Mouse (Mus musculus) heart, embryonic 14.5 days (tissue): ENCODE results near the gene Mapkapk5. TPM values are rescaled to one million over a fixed set of nuclear protein-coding genes. Genes with fewer than 3 reads are reported as not detected.

Experiments used
- ATAC-seq: fragments of 200-750 bp; cut with Nextera tagmentation; 2 replicates; pipeline ENCODE4 v1.8.0; 2017; ENCODE audit warnings: low read depth, moderate TSS enrichment; ENCODE audit not compliant: insufficient number of reproducible peaks, insufficient read depth, low FRiP score
- H3K27ac ChIP-seq, 2 experiments: fragments of 200-500 bp in 1 of 2; fragments of 300-500 bp in 1 of 2; sonication (generic) in 1 of 2; replicated peaks in 1 of 2; 2 replicates each; pipeline ENCODE4 v1.5.1; 2012 to 2014; ENCODE audit warnings: low read depth in 2 of 2, low read length in 2 of 2, control low read depth in 1 of 2, mild to moderate bottlenecking in 1 of 2, mixed read lengths in 1 of 2; ENCODE audit not compliant: control insufficient read depth in 1 of 2, insufficient read depth in 1 of 2
- H3K27me3 ChIP-seq: fragments of 300-500 bp; sonication (generic); 2 replicates; pipeline ENCODE4 v1.6.1; 2014; ENCODE audit warnings: mild to moderate bottlenecking, low read length, control low read depth; ENCODE audit not compliant: control insufficient read depth, insufficient read depth
- H3K36me3 ChIP-seq: fragments of 300-500 bp; sonication (generic); 2 replicates; pipeline ENCODE4 v1.6.1; 2014; ENCODE audit warnings: mild to moderate bottlenecking, control low read depth, low read length, mixed read lengths; ENCODE audit not compliant: control insufficient read depth, insufficient read depth
- H3K4me1 ChIP-seq, 2 experiments: fragments of 200-500 bp in 1 of 2; fragments of 300-500 bp in 1 of 2; sonication (generic) in 1 of 2; 2 replicates each; pipeline ENCODE4 v1.6.1; 2012 to 2014; ENCODE audit warnings: low read length in 2 of 2, control low read depth in 1 of 2, mixed read lengths in 1 of 2; ENCODE audit not compliant: control insufficient read depth in 2 of 2, insufficient read depth in 2 of 2
- H3K4me2 ChIP-seq: fragments of 300-500 bp; sonication (generic); 2 replicates; pipeline ENCODE4 v1.6.1; 2014; ENCODE audit warnings: mild to moderate bottlenecking, low read length
- H3K4me3 ChIP-seq, 2 experiments: fragments of 200-500 bp in 1 of 2; fragments of 300-500 bp in 1 of 2; sonication (generic) in 1 of 2; 2 replicates each; pipeline ENCODE4 v1.5.1; 2012 to 2014; ENCODE audit warnings: low read length in 2 of 2, mild to moderate bottlenecking in 2 of 2, control low read depth in 1 of 2, low read depth in 1 of 2, moderate library complexity in 1 of 2; ENCODE audit not compliant: control insufficient read depth in 1 of 2, insufficient read depth in 1 of 2
- H3K9ac ChIP-seq: fragments of 300-500 bp; sonication (generic); 2 replicates; pipeline ENCODE4 v1.6.1; 2014; ENCODE audit warnings: mild to moderate bottlenecking, low read length
- H3K9me3 ChIP-seq: fragments of 300-500 bp; sonication (generic); 2 replicates; pipeline ENCODE4 v1.6.1; 2016; ENCODE audit warnings: low read length, control low read depth; ENCODE audit not compliant: control insufficient read depth
- WGBS: fragments of 180-500 bp; shearing (Covaris S2); extraction: QIAGEN DNeasy Blood & Tissue Kit; methylation state at CpG from one replicate; pipeline ENCODE4 v1.1.7; 2014; 5-methylcytosine and 5-hydroxymethylcytosine counted together
- polyA plus RNA-seq: library from polyadenylated mRNA; unstranded; fragments of >200 nt; fragmentation: Nextera tagmentation; extraction: Ambion mirVana; gene quantifications from 2 replicates; pipeline ENCODE4 v1.2.1, GENCODE M21; 2014

The Mapkapk5 gene
- polyA plus RNA-seq, 1 experiment from 2014 or later: 43.7 TPM

GRCm38 (mm10) chr5:121549196-121549595, 3.5 kb upstream of the Mapkapk5 start:
- Histone ChIP-seq H3K9ac (no peak overlapping the region), H3K4me2 (no peak overlapping the region), H3K4me1 (peaks cover 5 to 11% of the 10 kb centered on the region in 2 experiments), H3K9me3 (peaks cover 5% of the 10 kb centered on the region; the same call in 1 of the 2 replicates), H3K27me3 (no peaks in the 10 kb centered on the region), H3K36me3 (no peaks in the 10 kb centered on the region), H3K27ac (no peak overlapping the region), H3K4me3 (no peak overlapping the region)
- 74% methylated on average over 7 of the region's 7 CpGs for WGBS
- ATAC-seq: no peak

- H3K4me2 ChIP-seq: no peak overlapping the region
- H3K9me3 ChIP-seq: peaks cover 5% of the 10 kb centered on the region; the same call in 1 of the 2 replicates
- ATAC-seq: no peak
- H3K9ac ChIP-seq: no peak overlapping the region
- 93% methylated on average over 3 of the region's 3 CpGs for WGBS
- H3K4me3 ChIP-seq: no peak overlapping the region
- H3K27ac ChIP-seq: no peak overlapping the region
- no peaks in the 10 kb centered on the region for H3K27me3 ChIP-seq
- no peaks in the 10 kb centered on the region for H3K36me3 ChIP-seq
- H3K4me1 ChIP-seq: peaks cover 6 to 22% of the 10 kb centered on the region in 2 experiments
Measured at GRCm38 (mm10) chr5:121547084-121547483, 1.4 kb upstream of the Mapkapk5 start.

DNA sequence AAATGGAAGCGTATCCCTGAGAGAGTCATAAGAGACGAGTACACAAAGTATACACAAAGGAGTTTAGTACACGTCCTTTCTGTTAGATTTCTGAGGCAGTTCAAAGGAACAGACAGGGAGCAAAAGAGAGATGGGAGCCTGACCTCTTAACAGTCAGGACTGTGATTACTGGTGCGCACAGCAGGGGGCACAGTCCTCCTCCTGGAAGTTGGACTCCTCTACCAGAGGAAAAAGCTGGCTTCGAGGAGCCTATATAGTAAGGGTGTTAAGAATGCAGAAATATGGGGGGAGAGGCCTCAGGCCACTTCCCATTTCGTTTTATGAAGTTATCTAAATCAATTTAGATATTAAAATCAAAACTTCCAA, 808 bp upstream of the Mapkapk5 start:
- peak overlapping the region; percentile 88 for H3K9ac ChIP-seq
- H3K4me3 ChIP-seq: peak overlapping the region; percentile 66 to 78
- H3K27ac ChIP-seq: peak overlapping the region; percentile 16 to 94; a peak in 3 of 4 replicates
- no peaks in the 10 kb centered on the region for H3K27me3 ChIP-seq
- no peaks in the 10 kb centered on the region for H3K36me3 ChIP-seq
- no peak for ATAC-seq
- 34% methylated on average over 6 of the region's 6 CpGs for WGBS
- H3K4me2 ChIP-seq: peak overlapping the region; percentile 92
- H3K4me1 ChIP-seq: peaks cover 6 to 22% of the 10 kb centered on the region in 2 experiments
- H3K9me3 ChIP-seq: peaks cover 5% of the 10 kb centered on the region; the same call in 1 of the 2 replicates

GRCm38 (mm10) chr5:121544910-121545792, 554 bp downstream of the Mapkapk5 start, which contains the start of the genes Adam1a and Gm42878:
Adam1a (minus strand) TSS chr5:121545482.
Gm42878 (minus strand) TSS chr5:121545482.
- Histone ChIP-seq H3K36me3 (no peaks in the 10 kb centered on the region), H3K27ac (peak within 1 kb of the TSS; percentile 93 to 94), H3K4me1 (peaks cover 6 to 22% of the 10 kb centered on the region in 2 experiments), H3K9ac (peak within 1 kb of the TSS; percentile 88), H3K9me3 (no peaks in the 10 kb centered on the region), H3K4me2 (peak within 1 kb of the TSS; percentile 92), H3K4me3 (peak within 1 kb of the TSS; percentile 66 to 78), H3K27me3 (no peaks in the 10 kb centered on the region)
- 1% methylated on average over 51 of the region's 97 CpGs for WGBS
- ATAC-seq: peak; percentile 73

DNA sequence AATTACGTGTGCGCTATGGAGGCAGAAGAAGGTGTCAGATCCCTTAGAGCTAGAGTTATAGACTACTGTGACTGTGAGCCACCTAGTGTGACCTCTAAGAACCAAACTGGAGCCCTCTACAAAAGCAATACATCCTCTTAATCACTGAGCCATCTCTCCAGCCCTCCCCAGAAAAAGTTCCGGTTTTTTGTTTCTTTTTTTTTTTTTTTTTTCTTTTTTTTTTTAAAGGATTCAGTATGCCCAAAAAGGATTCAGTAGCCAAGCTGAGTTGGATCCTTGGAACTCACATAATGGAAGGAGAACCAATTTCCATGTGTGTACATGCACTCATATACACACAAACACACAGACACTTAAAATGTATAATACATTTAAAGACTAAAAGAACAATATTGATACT, 2.3 kb downstream of the Mapkapk5 start:
- WGBS: 86% methylated on average over 3 of the region's 3 CpGs
- no peak overlapping the region for H3K4me2 ChIP-seq
- H3K9ac ChIP-seq: no peak overlapping the region
- no peak overlapping the region for H3K4me3 ChIP-seq
- no peaks in the 10 kb centered on the region for H3K27me3 ChIP-seq
- no peaks in the 10 kb centered on the region for H3K9me3 ChIP-seq
- H3K27ac ChIP-seq: no peak overlapping the region
- ATAC-seq: no peak
- peaks cover 6 to 22% of the 10 kb centered on the region in 2 experiments for H3K4me1 ChIP-seq
- H3K36me3 ChIP-seq: peaks cover 15% of the 10 kb centered on the region

DNA sequence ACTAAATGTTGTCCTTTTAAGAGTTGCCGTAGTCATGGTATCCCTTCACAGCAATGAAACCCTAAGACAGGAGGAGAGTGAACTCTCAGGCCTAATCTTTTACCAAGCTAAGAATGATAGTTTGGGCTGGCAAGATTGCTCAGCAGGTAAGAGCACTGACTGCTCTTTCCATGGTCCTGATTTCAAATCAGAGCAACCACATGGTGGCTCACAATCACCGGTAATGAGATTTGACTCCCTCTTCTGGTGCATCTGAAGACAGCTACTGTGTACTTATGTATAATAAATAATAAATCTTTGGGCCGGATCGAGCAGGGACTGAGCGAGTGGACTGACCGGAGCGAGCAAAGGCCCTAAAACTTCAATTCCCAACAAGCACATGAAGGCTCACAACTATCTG, 4.5 kb downstream of the Mapkapk5 start:
- Histone ChIP-seq H3K27ac (no peak overlapping the region), H3K36me3 (peaks cover 28% of the 10 kb centered on the region), H3K27me3 (no peaks in the 10 kb centered on the region), H3K9ac (no peak overlapping the region), H3K4me3 (no peak overlapping the region), H3K9me3 (no peaks in the 10 kb centered on the region), H3K4me1 (peaks cover 9 to 23% of the 10 kb centered on the region in 2 experiments), H3K4me2 (no peak overlapping the region)
- WGBS: 87% methylated on average over 7 of the region's 7 CpGs
- no peak for ATAC-seq

DNA sequence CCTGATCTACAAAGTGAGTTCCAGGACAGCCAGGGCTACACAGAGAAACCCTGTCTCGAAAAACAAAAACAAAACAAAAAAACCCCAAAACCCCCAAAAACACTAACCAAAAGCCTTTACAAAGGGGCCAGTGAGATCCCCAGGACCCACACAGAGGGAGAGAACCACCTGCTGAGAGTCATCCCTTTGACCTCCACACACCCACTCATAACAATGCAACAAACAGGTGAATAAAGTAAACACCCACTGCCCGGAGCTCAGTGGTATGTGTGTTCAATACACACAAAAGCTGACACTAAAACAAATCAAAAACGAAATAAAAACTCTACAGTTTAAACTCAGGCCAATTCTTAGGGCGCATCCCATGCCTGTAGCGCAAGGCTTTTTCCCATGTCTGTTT, 5.6 kb downstream of the Mapkapk5 start:
- Histone ChIP-seq H3K4me1 (peaks cover 9 to 23% of the 10 kb centered on the region in 2 experiments), H3K4me3 (no peak overlapping the region), H3K9ac (no peak overlapping the region), H3K4me2 (no peak overlapping the region), H3K9me3 (no peaks in the 10 kb centered on the region), H3K27ac (no peak overlapping the region), H3K27me3 (no peaks in the 10 kb centered on the region), H3K36me3 (peaks cover 39% of the 10 kb centered on the region)
- no peak for ATAC-seq
- 92% methylated on average over 5 of the region's 5 CpGs for WGBS
